Comparison of ENCODE assay signal across 13 mouse cellular contexts in the genomic region with DNA sequence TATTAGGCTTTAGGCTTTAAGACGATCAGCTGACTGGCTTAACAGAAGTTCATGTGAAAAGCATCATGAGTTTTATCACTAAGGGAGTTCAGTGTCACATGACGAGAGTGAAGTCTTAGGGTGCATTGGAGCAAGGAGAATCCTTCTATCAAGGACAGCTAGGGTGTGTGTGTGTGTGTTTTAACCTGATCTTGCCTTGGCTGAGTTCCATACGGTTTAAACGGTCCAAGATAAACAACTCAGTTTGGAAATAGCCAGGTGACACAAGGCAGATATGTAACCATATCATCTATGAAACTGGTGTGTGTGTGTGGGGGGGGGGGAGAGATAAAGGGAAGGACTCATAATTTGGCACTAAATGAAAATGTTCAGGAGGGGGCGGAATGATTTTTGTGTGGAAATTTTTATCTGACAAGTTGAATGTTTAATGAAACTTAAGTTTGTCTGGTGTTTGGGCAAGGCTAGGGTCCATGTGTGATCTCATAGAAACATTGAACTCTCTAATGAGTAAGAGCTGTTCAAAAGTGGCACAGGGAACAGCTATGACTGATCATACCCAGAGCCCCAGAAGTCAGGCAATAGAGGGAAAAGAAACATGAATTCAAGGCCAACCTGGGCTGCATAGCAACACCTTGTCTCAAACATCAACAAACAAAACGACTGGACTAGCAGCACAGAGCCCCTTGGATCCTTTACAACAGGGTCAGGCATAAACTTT.
DNase-seq lines count a peak whose midpoint lies in the region; ATAC-seq and TF ChIP-seq lines count a peak whose summit lies in the region.
"Had no signal": no experiment of that assay in that cellular context is flagged by ENCODE, and none has a peak within 500 bp of the region (broad histone marks: within the 10 kb centered on the region; RNA-seq: fewer than 3 reads in every experiment).

No protein-coding gene starts in this region.

- H3K4me1 ChIP-seq in kidney, embryonic 16.5 days (ENCODE audit: insufficient read depth, low read length): peaks cover 41% of the 10 kb centered on the region
- H3K4me1 ChIP-seq in liver, adult 2 months (ENCODE audit: control insufficient read depth, insufficient read depth, low read length): peaks cover 14% of the 10 kb centered on the region

- H3K27ac ChIP-seq in kidney, embryonic 16.5 days (ENCODE audit: low read length): no peak overlapping the region
- H3K27ac ChIP-seq in liver, adult 2 months (replicated peaks; ENCODE audit: insufficient read depth, low read depth, low read length): no peak overlapping the region
- H3K27ac ChIP-seq: limb, embryonic 13.5 days had no signal

- H3K79me2 ChIP-seq in liver, adult 2 months (ENCODE audit: control insufficient read depth, insufficient read depth, low read length): no peaks in the 10 kb centered on the region

- no peak for TF ChIP-seq CTCF in liver, adult 2 months (IDR thresholded peaks at IDR 0.05; ENCODE audit: low read depth, low read length)

- ATAC-seq in kidney, embryonic 16.5 days (ENCODE audit: low FRiP score, low TSS enrichment): 0 out of 2 replicates have a peak, but pooled peaks have one; percentile 39

- TF ChIP-seq POLR2A in liver, adult 2 months (IDR thresholded peaks at IDR 0.05; ENCODE audit: extremely low read depth, insufficient read depth, low read length): no peak

- no peak for DNase-seq in kidney, adult 8-10 months
- DNase-seq in c-Kit-positive CD71-positive TER-119-negative erythroid progenitor cells, embryonic 14.5 days (ENCODE audit: low read depth): peak; percentile 88
- peak; percentile 85 for DNase-seq in liver, adult 2 months (ENCODE audit: extremely low read depth, low read depth, low spot score)
- peak; percentile 42 for DNase-seq in skeletal muscle tissue, adult 2 months (ENCODE audit: low read depth, low spot score)
- DNase-seq in cerebellum, adult 11-12 months: no peak
- DNase-seq in frontal cortex, adult 2 months (ENCODE audit: extremely low spot score in 1 of 2, low spot score in 1 of 2): no peak
- no peak for DNase-seq in lung, postnatal 4 days
- DNase-seq: adrenal gland, adult 2 months; kidney, adult 18-20 months; right cerebral cortex, postnatal 14 days had no signal

- H3K9me3 ChIP-seq in kidney, embryonic 16.5 days (ENCODE audit: low read length): no peaks in the 10 kb centered on the region
- H3K9me3 ChIP-seq: limb, embryonic 13.5 days; megakaryocyte, embryonic 14.5 days had no signal

- no peak overlapping the region for H3K4me3 ChIP-seq in kidney, embryonic 16.5 days (ENCODE audit: low read length)
- H3K4me3 ChIP-seq in liver, adult 2 months (ENCODE audit: insufficient read depth, low read depth, low read length): no peak overlapping the region
- H3K4me3 ChIP-seq: limb, embryonic 13.5 days; megakaryocyte, embryonic 14.5 days had no signal

- no peaks in the 10 kb centered on the region for H3K36me3 ChIP-seq in kidney, embryonic 16.5 days (ENCODE audit: insufficient read depth, low read length)
- no peaks in the 10 kb centered on the region for H3K36me3 ChIP-seq in liver, adult 2 months (ENCODE audit: control insufficient read depth, insufficient read depth, low read length)
- H3K36me3 ChIP-seq: limb, embryonic 13.5 days had no signal

- H3K4me2 ChIP-seq in kidney, embryonic 16.5 days (replicated peaks; ENCODE audit: low read depth, low read length): no peak overlapping the region
- H3K4me2 ChIP-seq: limb, embryonic 13.5 days had no signal

- H3K27me3 ChIP-seq in kidney, embryonic 16.5 days (ENCODE audit: insufficient read depth, low read length): no peaks in the 10 kb centered on the region
- no peaks in the 10 kb centered on the region for H3K27me3 ChIP-seq in liver, adult 2 months (ENCODE audit: control insufficient read depth, insufficient read depth, low read length)
- H3K27me3 ChIP-seq: limb, embryonic 13.5 days had no signal

- H3K9ac ChIP-seq in kidney, embryonic 16.5 days (replicated peaks; ENCODE audit: low read length): no peak overlapping the region
- no peak overlapping the region for H3K9ac ChIP-seq in liver, adult 2 months (ENCODE audit: low read depth, low read length)
- H3K9ac ChIP-seq: limb, embryonic 13.5 days had no signal

- WGBS in kidney, embryonic 16.5 days: 44% methylated on average over 6 of the region's 6 CpGs
- WGBS in liver, adult 2 months: 29% methylated on average over 6 of the region's 6 CpGs

Comparison
In these comparisons a context has a peak if more than half of its experiments do, and no peak if none do; other contexts are left out.
1. DNase-seq: peak in c-Kit-positive CD71-positive TER-119-negative erythroid progenitor cells, embryonic 14.5 days (single experiment), liver, adult 2 months (single experiment) and skeletal muscle tissue, adult 2 months (single experiment); none in kidney, adult 8-10 months (0 of 2), cerebellum, adult 11-12 months (single experiment), frontal cortex, adult 2 months (0 of 2) and lung, postnatal 4 days (0 of 2).